Mouse (Mus musculus): ENCODE results near the gene Olfr1371. TPM values are rescaled to one million over a fixed set of nuclear protein-coding genes. Genes with fewer than 3 reads are reported as not detected.

Gene Olfr1371
- polyA plus RNA-seq, 1 experiment from 2014 or later: not detected

DNA sequence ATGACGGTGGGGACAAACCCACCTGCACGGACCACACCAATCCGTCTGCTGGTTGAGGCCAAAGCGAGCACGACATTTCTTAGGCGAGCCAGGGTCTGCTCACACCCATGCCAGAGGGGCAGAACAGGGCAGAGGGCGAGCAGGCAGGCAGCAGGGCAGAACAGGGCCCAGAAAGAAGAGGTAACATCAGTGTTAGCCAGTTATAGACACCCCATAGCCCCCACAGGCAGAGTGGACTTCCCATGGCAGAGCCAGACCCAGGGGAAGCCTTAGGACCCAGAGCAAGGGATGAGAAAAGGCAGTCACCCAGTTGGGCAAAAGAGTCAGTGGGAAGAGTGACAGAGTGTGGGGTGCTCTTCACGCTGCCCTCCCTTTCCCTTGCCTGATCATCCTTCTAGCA is 41.3 kb upstream of the Olfr1371 start:
- Histone ChIP-seq H3K27ac (replicated peaks) (no peak overlapping the region), H3K27me3 (ENCODE audit: control insufficient read depth, insufficient read depth, low read length) (no peaks in the 10 kb centered on the region), H3K9me3 (ENCODE audit: control insufficient read depth, low read length) (no peaks in the 10 kb centered on the region), H3K9ac (ENCODE audit: low read length) (no peak overlapping the region), H3K4me1 (replicated peaks; ENCODE audit: control insufficient read depth, insufficient read depth) (no peaks in the 10 kb centered on the region), H3K4me3 (ENCODE audit: low read depth, low read length) (no peak overlapping the region), H3K36me3 (ENCODE audit: control insufficient read depth, insufficient read depth, low read length) (no peaks in the 10 kb centered on the region; the same call in 1 of the 2 replicates), H3K4me2 (replicated peaks; ENCODE audit: low read depth) (no peak overlapping the region)
- TF ChIP-seq EP300 (optimal IDR thresholded peaks at IDR 0.05) (no peak), CTCF (IDR thresholded peaks at IDR 0.05; ENCODE audit: low read depth) (no peak)
- no peak for ATAC-seq (ENCODE audit: low FRiP score, low TSS enrichment)
- WGBS: 93% methylated on average over 8 of the region's 8 CpGs
- DNase-seq (ENCODE audit: low spot score): no peak

DNA sequence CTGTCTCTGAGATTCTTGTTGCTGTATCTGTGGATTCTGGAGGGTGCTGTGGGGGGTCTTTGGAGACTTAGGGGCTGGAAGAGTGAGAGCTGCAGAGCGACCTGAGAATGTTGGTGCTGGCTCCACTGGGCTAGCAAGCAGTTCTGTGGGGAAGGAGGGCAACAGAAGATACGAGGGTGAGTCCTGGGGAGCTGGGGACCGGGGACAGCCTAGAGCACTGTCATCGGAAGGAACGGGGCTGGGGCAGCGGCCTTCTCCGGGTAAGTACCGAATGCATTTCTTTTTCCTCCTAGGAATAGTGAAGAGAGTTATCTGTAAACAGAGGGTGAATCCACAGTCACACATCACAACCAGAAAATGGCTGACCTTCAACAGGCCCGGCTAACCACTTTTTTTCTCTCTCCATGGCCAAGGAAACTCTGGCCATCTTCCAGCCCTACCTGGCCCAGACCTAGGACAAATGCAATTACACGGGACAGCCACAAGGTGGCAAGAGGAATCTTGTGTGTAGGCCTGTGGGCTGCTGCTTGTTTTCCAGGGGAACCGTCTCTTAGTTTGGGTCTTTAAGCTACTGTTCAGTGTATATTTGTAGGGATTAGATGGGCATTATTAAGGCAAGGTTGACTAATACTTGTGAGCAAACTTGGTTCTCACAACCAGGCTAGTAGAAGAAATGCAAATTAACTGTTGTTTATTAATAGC is 40.0 kb upstream of the Olfr1371 start:
- peak; percentile 75 for DNase-seq (ENCODE audit: low spot score)
- peak; percentile 73 for ATAC-seq (ENCODE audit: low FRiP score, low TSS enrichment)
- WGBS: 62% methylated on average over 11 of the region's 11 CpGs
- Histone ChIP-seq H3K4me2 (replicated peaks; ENCODE audit: low read depth) (no peak overlapping the region), H3K9ac (ENCODE audit: low read length) (no peak overlapping the region), H3K4me1 (replicated peaks; ENCODE audit: control insufficient read depth, insufficient read depth) (no peaks in the 10 kb centered on the region), H3K9me3 (ENCODE audit: control insufficient read depth, low read length) (no peaks in the 10 kb centered on the region), H3K27ac (replicated peaks) (no peak overlapping the region), H3K36me3 (ENCODE audit: control insufficient read depth, insufficient read depth, low read length) (no peaks in the 10 kb centered on the region; the same call in 1 of the 2 replicates), H3K4me3 (ENCODE audit: low read depth, low read length) (no peak overlapping the region), H3K27me3 (ENCODE audit: control insufficient read depth, insufficient read depth, low read length) (no peaks in the 10 kb centered on the region)
- TF ChIP-seq CTCF (IDR thresholded peaks at IDR 0.05; ENCODE audit: low read depth) (peak; percentile 93), EP300 (optimal IDR thresholded peaks at IDR 0.05) (no peak)

- no peaks in the 10 kb centered on the region for H3K9me3 ChIP-seq (ENCODE audit: control insufficient read depth, low read length)
Measured at GRCm38 (mm10) chr11:52252692-52253091, 38.9 kb upstream of the Olfr1371 start.

GRCm38 (mm10) chr11:52251770-52252169 is 38.0 kb upstream of the Olfr1371 start:
- no peaks in the 10 kb centered on the region for H3K27me3 ChIP-seq (ENCODE audit: control insufficient read depth, insufficient read depth, low read length)
- H3K4me1 ChIP-seq (replicated peaks; ENCODE audit: control insufficient read depth, insufficient read depth): no peaks in the 10 kb centered on the region
- TF ChIP-seq EP300 (optimal IDR thresholded peaks at IDR 0.05) (no peak), CTCF (IDR thresholded peaks at IDR 0.05; ENCODE audit: low read depth) (no peak)
- no peak overlapping the region for H3K27ac ChIP-seq (replicated peaks)
- H3K4me3 ChIP-seq (ENCODE audit: low read depth, low read length): no peak overlapping the region
- H3K36me3 ChIP-seq (ENCODE audit: control insufficient read depth, insufficient read depth, low read length): no peaks in the 10 kb centered on the region; the same call in 1 of the 2 replicates
- H3K9me3 ChIP-seq (ENCODE audit: control insufficient read depth, low read length): no peaks in the 10 kb centered on the region
- H3K9ac ChIP-seq (ENCODE audit: low read length): no peak overlapping the region
- ATAC-seq (ENCODE audit: low FRiP score, low TSS enrichment) (no peak), DNase-seq (ENCODE audit: low spot score) (no peak)
- WGBS: 68% methylated on average over 5 of the region's 5 CpGs
- no peak overlapping the region for H3K4me2 ChIP-seq (replicated peaks; ENCODE audit: low read depth)

More at GRCm38 (mm10) chr11:52252692-52253091, 38.9 kb upstream of the Olfr1371 start:
- WGBS: 45% methylated on average over 1 of the region's 1 CpGs
- Histone ChIP-seq H3K9ac (ENCODE audit: low read length) (no peak overlapping the region), H3K27ac (replicated peaks) (peak overlapping the region; percentile 61), H3K4me3 (ENCODE audit: low read depth, low read length) (no peak overlapping the region), H3K4me2 (replicated peaks; ENCODE audit: low read depth) (no peak overlapping the region), H3K4me1 (replicated peaks; ENCODE audit: control insufficient read depth, insufficient read depth) (no peaks in the 10 kb centered on the region), H3K36me3 (ENCODE audit: control insufficient read depth, insufficient read depth, low read length) (no peaks in the 10 kb centered on the region; the same call in 1 of the 2 replicates), H3K27me3 (ENCODE audit: control insufficient read depth, insufficient read depth, low read length) (no peaks in the 10 kb centered on the region)
- TF ChIP-seq CTCF (IDR thresholded peaks at IDR 0.05; ENCODE audit: low read depth): no peak
- TF ChIP-seq EP300 (optimal IDR thresholded peaks at IDR 0.05): no peak
- ATAC-seq (ENCODE audit: low FRiP score, low TSS enrichment) (no peak), DNase-seq (ENCODE audit: low spot score) (no peak)

DNA sequence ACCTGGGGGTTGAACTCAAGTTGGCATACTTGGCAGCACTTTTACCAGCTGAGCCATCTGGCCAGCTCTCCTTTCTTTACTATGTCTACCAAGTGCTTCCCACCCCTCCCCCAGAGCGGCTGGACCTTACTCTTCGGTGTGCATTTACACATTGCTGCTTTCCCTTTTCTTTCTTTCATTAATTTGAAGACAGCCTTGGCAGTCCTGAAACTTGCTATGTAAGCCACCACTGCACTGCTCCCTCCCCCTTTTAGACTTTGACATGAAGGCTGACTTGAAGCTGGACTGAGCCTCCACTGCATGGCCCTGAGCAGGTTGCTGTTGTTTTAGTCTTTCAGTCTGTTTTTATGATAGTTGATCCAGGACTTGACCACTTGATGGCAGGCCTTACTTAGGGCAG is 35.7 kb upstream of the Olfr1371 start:
- no peak overlapping the region for H3K27ac ChIP-seq (replicated peaks)
- peaks cover 4% of the 10 kb centered on the region; the same call in 1 of the 2 replicates for H3K36me3 ChIP-seq (ENCODE audit: control insufficient read depth, insufficient read depth, low read length)
- H3K4me2 ChIP-seq (replicated peaks; ENCODE audit: low read depth): no peak overlapping the region
- DNase-seq (ENCODE audit: low spot score) (no peak), ATAC-seq (ENCODE audit: low FRiP score, low TSS enrichment) (no peak)
- H3K9me3 ChIP-seq (ENCODE audit: control insufficient read depth, low read length): no peaks in the 10 kb centered on the region
- TF ChIP-seq EP300 (optimal IDR thresholded peaks at IDR 0.05) (no peak), CTCF (IDR thresholded peaks at IDR 0.05; ENCODE audit: low read depth) (peak; percentile 24; the same call in 1 of the 2 replicates)
- H3K9ac ChIP-seq (ENCODE audit: low read length): no peak overlapping the region
- WGBS: 91% methylated on average over 2 of the region's 2 CpGs
- H3K4me1 ChIP-seq (replicated peaks; ENCODE audit: control insufficient read depth, insufficient read depth): no peaks in the 10 kb centered on the region
- no peaks in the 10 kb centered on the region for H3K27me3 ChIP-seq (ENCODE audit: control insufficient read depth, insufficient read depth, low read length)
- H3K4me3 ChIP-seq (ENCODE audit: low read depth, low read length): no peak overlapping the region

DNA sequence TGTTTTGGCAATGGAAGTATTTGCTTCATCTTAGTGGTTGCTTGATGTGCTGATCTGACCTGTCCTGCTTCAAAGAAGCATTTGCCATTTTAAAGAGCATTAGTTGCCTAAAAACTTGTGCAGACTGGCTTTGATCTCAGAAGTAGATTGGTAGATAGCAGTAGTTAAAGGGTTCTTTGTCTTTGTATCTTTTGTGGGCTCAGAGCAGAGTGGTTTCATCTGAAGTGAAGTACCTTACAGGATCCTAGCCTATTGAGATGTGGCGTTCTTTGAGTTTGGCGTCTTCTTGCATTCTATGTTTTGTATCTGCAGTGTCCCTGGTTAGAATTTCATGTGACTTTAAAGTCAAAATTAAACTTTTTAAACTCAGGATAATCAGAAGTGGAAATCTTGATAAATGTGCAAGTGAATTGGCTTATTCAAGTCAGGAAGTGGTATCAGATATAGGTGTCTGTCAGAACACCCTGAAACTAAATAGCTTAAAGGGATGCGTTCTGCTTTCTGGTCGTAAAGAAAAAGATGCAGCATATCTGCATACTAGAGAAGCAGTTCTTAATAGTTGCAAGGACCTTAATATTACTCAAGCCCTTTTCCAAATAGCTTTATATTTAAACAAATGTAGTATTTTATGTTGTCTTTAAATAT is 27.2 kb upstream of the Olfr1371 start:
- Histone ChIP-seq H3K27ac (replicated peaks) (no peak overlapping the region), H3K9ac (ENCODE audit: low read length) (no peak overlapping the region), H3K9me3 (ENCODE audit: control insufficient read depth, low read length) (no peaks in the 10 kb centered on the region), H3K27me3 (ENCODE audit: control insufficient read depth, insufficient read depth, low read length) (no peaks in the 10 kb centered on the region), H3K4me2 (replicated peaks; ENCODE audit: low read depth) (no peak overlapping the region), H3K36me3 (ENCODE audit: control insufficient read depth, insufficient read depth, low read length) (peaks cover 10% of the 10 kb centered on the region; the same call in 1 of the 2 replicates), H3K4me3 (ENCODE audit: low read depth, low read length) (no peak overlapping the region), H3K4me1 (replicated peaks; ENCODE audit: control insufficient read depth, insufficient read depth) (no peaks in the 10 kb centered on the region)
- DNase-seq (ENCODE audit: low spot score) (no peak), ATAC-seq (ENCODE audit: low FRiP score, low TSS enrichment) (no peak)
- 80% methylated on average over 4 of the region's 4 CpGs for WGBS
- no peak for TF ChIP-seq EP300 (optimal IDR thresholded peaks at IDR 0.05)

Data from stomach, postnatal 0 days (tissue).